ENCODE assay signal across 27 mouse cellular contexts in genomic region chr12:9230576-9230975, GRCm38 (mm10).
DNase-seq lines count a peak whose midpoint lies in the region; ATAC-seq and TF ChIP-seq lines count a peak whose summit lies in the region.
"Had no signal": no experiment of that assay in that cellular context is flagged by ENCODE, and none has a peak within 500 bp of the region (broad histone marks: within the 10 kb centered on the region; RNA-seq: fewer than 3 reads in every experiment).

No protein-coding gene starts in this region.

- WGBS in heart, embryonic 10.5 days = 63% methylated on average over 5 of the region's 5 CpGs
- 56% methylated on average over 5 of the region's 5 CpGs for WGBS in kidney, postnatal 0 days
- 66% methylated on average over 5 of the region's 5 CpGs for WGBS in kidney, embryonic 16.5 days
- WGBS in embryonic facial prominence, embryonic 10.5 days = 73% methylated on average over 5 of the region's 5 CpGs

- peak overlapping the region; percentile 56; the same call in 1 of the 2 replicates for H3K27ac ChIP-seq in heart, embryonic 10.5 days
- H3K27ac ChIP-seq in kidney, postnatal 0 days = no peak overlapping the region
- no peak overlapping the region for H3K27ac ChIP-seq in kidney, embryonic 16.5 days (ENCODE audit: low read length)
- H3K27ac ChIP-seq in embryonic facial prominence, embryonic 10.5 days (replicated peaks) = peak overlapping the region; percentile 19; the same call in 1 of the 2 replicates
- H3K27ac ChIP-seq: embryonic facial prominence, embryonic 13.5 days; forebrain, embryonic 10.5 days; forebrain, embryonic 13.5 days; hindbrain, embryonic 10.5 days; hindbrain, embryonic 13.5 days; intestine, embryonic 15.5 days had no signal

- no peak for DNase-seq in heart, embryonic 10.5 days (ENCODE audit: low spot score)
- no peak for DNase-seq in heart, adult 9 months (ENCODE audit: low spot score in 2 of 2)
- peak; percentile 9 for DNase-seq in kidney, postnatal 0 days (ENCODE audit: low spot score)
- DNase-seq in embryonic facial prominence, embryonic 10.5 days (ENCODE audit: low spot score) = no peak
- peak; percentile 9 for DNase-seq in yolk sac, embryonic 10.5 days (ENCODE audit: low spot score)
- no peak for DNase-seq in embryo, embryonic 10.5 days (ENCODE audit: low spot score)
- DNase-seq: adrenal gland, postnatal 10 days; adrenal gland, postnatal 36 days; B cell, adult 2 months; cerebellum, adult 18-20 months; cerebellum, adult 9-10 months; cerebellum, postnatal 14 days; gastrocnemius, postnatal 10 days; gastrocnemius, postnatal 36 days had no signal

- H3K9me3 ChIP-seq in heart, embryonic 10.5 days = no peaks in the 10 kb centered on the region
- no peaks in the 10 kb centered on the region for H3K9me3 ChIP-seq in kidney, postnatal 0 days (replicated peaks; ENCODE audit: low read length)
- no peaks in the 10 kb centered on the region for H3K9me3 ChIP-seq in kidney, embryonic 16.5 days (ENCODE audit: low read length)
- H3K9me3 ChIP-seq in embryonic facial prominence, embryonic 10.5 days = no peaks in the 10 kb centered on the region
- H3K9me3 ChIP-seq: embryonic facial prominence, embryonic 13.5 days; forebrain, embryonic 10.5 days; forebrain, embryonic 13.5 days; G1E; hindbrain, embryonic 10.5 days; hindbrain, embryonic 13.5 days; intestine, embryonic 15.5 days had no signal

- ATAC-seq in kidney, postnatal 0 days (replicated peaks; ENCODE audit: low FRiP score, low read depth) = no peak
- ATAC-seq in kidney, embryonic 16.5 days (ENCODE audit: low FRiP score, low TSS enrichment) = no peak
- ATAC-seq: forebrain, embryonic 13.5 days; forebrain, embryonic 16.5 days; hindbrain, embryonic 16.5 days; intestine, embryonic 15.5 days had no signal

- H3K4me3 ChIP-seq in heart, embryonic 10.5 days = no peak overlapping the region
- no peak overlapping the region for H3K4me3 ChIP-seq in kidney, postnatal 0 days (replicated peaks; ENCODE audit: low read depth, low read length)
- no peak overlapping the region for H3K4me3 ChIP-seq in kidney, embryonic 16.5 days (ENCODE audit: low read length)
- no peak overlapping the region for H3K4me3 ChIP-seq in embryonic facial prominence, embryonic 10.5 days
- H3K4me3 ChIP-seq: embryonic facial prominence, embryonic 13.5 days; forebrain, embryonic 10.5 days; forebrain, embryonic 13.5 days; hindbrain, embryonic 10.5 days; hindbrain, embryonic 13.5 days; intestine, embryonic 15.5 days had no signal

- H3K9ac ChIP-seq in kidney, postnatal 0 days (ENCODE audit: low read depth, low read length) = no peak overlapping the region
- H3K9ac ChIP-seq in kidney, embryonic 16.5 days (replicated peaks; ENCODE audit: low read length) = no peak overlapping the region
- H3K9ac ChIP-seq: embryonic facial prominence, embryonic 13.5 days; forebrain, embryonic 13.5 days; hindbrain, embryonic 13.5 days; intestine, embryonic 15.5 days had no signal

- no peak overlapping the region for H3K4me2 ChIP-seq in kidney, postnatal 0 days (ENCODE audit: low read length)
- no peak overlapping the region for H3K4me2 ChIP-seq in kidney, embryonic 16.5 days (replicated peaks; ENCODE audit: low read depth, low read length)
- H3K4me2 ChIP-seq: embryonic facial prominence, embryonic 13.5 days; forebrain, embryonic 13.5 days; heart, embryonic 11.5 days; hindbrain, embryonic 13.5 days; intestine, embryonic 15.5 days had no signal

- TF ChIP-seq CTCF in kidney, postnatal 0 days (IDR thresholded peaks at IDR 0.05; ENCODE audit: low read depth) = no peak

- no peaks in the 10 kb centered on the region for H3K27me3 ChIP-seq in heart, embryonic 10.5 days (ENCODE audit: insufficient read depth, poor library complexity, severe bottlenecking)
- no peaks in the 10 kb centered on the region for H3K27me3 ChIP-seq in kidney, postnatal 0 days (ENCODE audit: insufficient read depth, low read length)
- no peaks in the 10 kb centered on the region for H3K27me3 ChIP-seq in kidney, embryonic 16.5 days (ENCODE audit: insufficient read depth, low read length)
- no peaks in the 10 kb centered on the region for H3K27me3 ChIP-seq in embryonic facial prominence, embryonic 10.5 days (replicated peaks; ENCODE audit: low read depth, poor library complexity, severe bottlenecking)
- H3K27me3 ChIP-seq: CH12.LX; embryonic facial prominence, embryonic 13.5 days; forebrain, embryonic 13.5 days; hindbrain, embryonic 13.5 days; intestine, embryonic 15.5 days; Patski had no signal

- no peaks in the 10 kb centered on the region for H3K36me3 ChIP-seq in heart, embryonic 10.5 days
- H3K36me3 ChIP-seq in kidney, postnatal 0 days (ENCODE audit: insufficient read depth, low read length) = no peaks in the 10 kb centered on the region
- no peaks in the 10 kb centered on the region for H3K36me3 ChIP-seq in kidney, embryonic 16.5 days (ENCODE audit: insufficient read depth, low read length)
- H3K36me3 ChIP-seq in embryonic facial prominence, embryonic 10.5 days (replicated peaks) = no peaks in the 10 kb centered on the region
- H3K36me3 ChIP-seq: embryonic facial prominence, embryonic 13.5 days; forebrain, embryonic 10.5 days; G1E; hindbrain, embryonic 10.5 days; hindbrain, embryonic 13.5 days; intestine, embryonic 15.5 days had no signal

- H3K4me1 ChIP-seq in heart, embryonic 10.5 days = peaks cover 8% of the 10 kb centered on the region; the same call in 1 of the 2 replicates
- no peaks in the 10 kb centered on the region for H3K4me1 ChIP-seq in kidney, postnatal 0 days (replicated peaks; ENCODE audit: insufficient read depth, low read length)
- no peaks in the 10 kb centered on the region for H3K4me1 ChIP-seq in kidney, embryonic 16.5 days (ENCODE audit: insufficient read depth, low read length)
- peaks cover 7% of the 10 kb centered on the region; the same call in 1 of the 2 replicates for H3K4me1 ChIP-seq in embryonic facial prominence, embryonic 10.5 days
- H3K4me1 ChIP-seq: forebrain, embryonic 10.5 days; forebrain, embryonic 13.5 days; hindbrain, embryonic 10.5 days; hindbrain, embryonic 13.5 days; intestine, embryonic 15.5 days had no signal

Comparison
In these comparisons a context has a peak if more than half of its experiments do, and no peak if none do; other contexts are left out.
1. DNase-seq: peak in kidney, postnatal 0 days (single experiment) and yolk sac, embryonic 10.5 days (single experiment); none in heart, embryonic 10.5 days (single experiment), heart, adult 9 months (0 of 2), embryonic facial prominence, embryonic 10.5 days (single experiment) and embryo, embryonic 10.5 days (single experiment).
2. H3K27ac ChIP-seq: peak in heart, embryonic 10.5 days (single experiment) and embryonic facial prominence, embryonic 10.5 days (single experiment); none in kidney, postnatal 0 days (single experiment) and kidney, embryonic 16.5 days (single experiment).